In the genomic region with DNA sequence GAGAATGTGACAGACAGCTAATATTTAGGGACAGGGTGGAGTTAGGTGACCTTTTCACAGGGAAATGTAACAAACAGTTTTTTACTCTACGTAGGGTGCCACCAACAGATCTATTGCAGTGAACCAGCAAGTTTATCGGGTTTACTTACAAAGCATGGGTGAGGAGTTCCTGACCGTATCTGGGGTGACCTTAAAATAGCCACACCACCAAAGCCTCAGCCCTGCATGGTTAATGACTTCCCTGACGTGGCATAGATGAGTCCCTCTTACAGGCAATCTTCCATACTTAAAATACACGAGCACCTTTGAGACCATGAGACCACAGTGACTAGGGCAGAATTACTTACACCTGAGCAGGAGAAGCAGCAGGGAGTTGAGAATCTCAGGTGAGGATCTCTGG, we compare ENCODE assay signal across 24 mouse cellular contexts. TPM values are rescaled to one million over a fixed set of nuclear protein-coding genes. Genes with fewer than 3 reads are reported as not detected.
DNase-seq lines count a peak whose midpoint lies in the region; ATAC-seq and TF ChIP-seq lines count a peak whose summit lies in the region.
"Had no signal": no experiment of that assay in that cellular context is flagged by ENCODE, and none has a peak within 500 bp of the region (broad histone marks: within the 10 kb centered on the region; RNA-seq: fewer than 3 reads in every experiment).

No protein-coding gene starts in this region.

- H3K4me3 ChIP-seq in heart, embryonic 12.5 days: no peak overlapping the region
- peak overlapping the region; percentile 50 for H3K4me3 ChIP-seq in bone marrow macrophage, adult 2 months (ENCODE audit: insufficient read depth, low read length)
- H3K4me3 ChIP-seq in heart, postnatal 0 days (ENCODE audit: low read depth, low read length): no peak overlapping the region
- H3K4me3 ChIP-seq in olfactory bulb, adult 2 months (ENCODE audit: insufficient read depth, low read depth, low read length): no peak overlapping the region
- H3K4me3 ChIP-seq in forebrain, embryonic 14.5 days (ENCODE audit: low read depth, low read length): no peak overlapping the region
- H3K4me3 ChIP-seq: embryonic facial prominence, embryonic 13.5 days; hindbrain, embryonic 12.5 days; neural tube, embryonic 13.5 days had no signal

- H3K27ac ChIP-seq in heart, embryonic 12.5 days (ENCODE audit: poor library complexity, severe bottlenecking): peak overlapping the region; percentile 75
- peak overlapping the region; percentile 94 for H3K27ac ChIP-seq in bone marrow macrophage, adult 2 months (ENCODE audit: insufficient read depth, low read depth, low read length)
- H3K27ac ChIP-seq in heart, postnatal 0 days (ENCODE audit: low read depth): peak overlapping the region; percentile 50
- H3K27ac ChIP-seq in olfactory bulb, adult 2 months (ENCODE audit: insufficient read depth, low read depth, low read length): peak overlapping the region; percentile 28; the same call in 1 of the 2 replicates
- H3K27ac ChIP-seq in forebrain, embryonic 14.5 days (ENCODE audit: low read depth, low read length): no peak overlapping the region
- H3K27ac ChIP-seq: embryonic facial prominence, embryonic 13.5 days; hindbrain, embryonic 12.5 days; neural tube, embryonic 13.5 days had no signal

- TF ChIP-seq EP300 in heart, postnatal 0 days (IDR thresholded peaks at IDR 0.05; ENCODE audit: low read depth): 0 out of 2 replicates have a peak, but pooled peaks have one; percentile 24

- H3K27me3 ChIP-seq in heart, embryonic 12.5 days (replicated peaks): no peaks in the 10 kb centered on the region
- no peaks in the 10 kb centered on the region for H3K27me3 ChIP-seq in heart, postnatal 0 days (ENCODE audit: control insufficient read depth, insufficient read depth, low read length)
- H3K27me3 ChIP-seq in forebrain, embryonic 14.5 days (replicated peaks; ENCODE audit: control insufficient read depth, insufficient read depth, low read length): no peaks in the 10 kb centered on the region
- H3K27me3 ChIP-seq: embryonic facial prominence, embryonic 13.5 days; hindbrain, embryonic 12.5 days; neural tube, embryonic 13.5 days had no signal

- no peaks in the 10 kb centered on the region for H3K9me3 ChIP-seq in heart, embryonic 12.5 days (replicated peaks)
- H3K9me3 ChIP-seq in heart, postnatal 0 days (replicated peaks; ENCODE audit: control insufficient read depth, low read length): no peaks in the 10 kb centered on the region
- no peaks in the 10 kb centered on the region for H3K9me3 ChIP-seq in forebrain, embryonic 14.5 days (replicated peaks; ENCODE audit: control insufficient read depth, low read length)
- H3K9me3 ChIP-seq: embryonic facial prominence, embryonic 13.5 days; hindbrain, embryonic 12.5 days; neural tube, embryonic 13.5 days had no signal

- no peak for DNase-seq in heart, adult 9 months (ENCODE audit: low spot score in 2 of 2)
- peak; percentile 75 for DNase-seq in heart, postnatal 0 days (ENCODE audit: low spot score)
- DNase-seq in forebrain, embryonic 14.5 days (ENCODE audit: low spot score): no peak
- DNase-seq in embryo, embryonic 11 days: no peak
- DNase-seq: adrenal gland, adult 2 months; cerebellum, adult 18-20 months; gastrocnemius, postnatal 14 days; kidney, postnatal 4 days; layer of hippocampus, postnatal 36 days; left cerebral cortex, postnatal 4 days; lung, embryonic 14.5 days; right cerebral cortex, postnatal 14 days; thymus, postnatal 36 days had no signal

- H3K36me3 ChIP-seq in heart, embryonic 12.5 days: peaks cover 2% of the 10 kb centered on the region; the same call in 1 of the 2 replicates
- H3K36me3 ChIP-seq in heart, postnatal 0 days (replicated peaks; ENCODE audit: control insufficient read depth, insufficient read depth, low read length): no peaks in the 10 kb centered on the region
- no peaks in the 10 kb centered on the region for H3K36me3 ChIP-seq in forebrain, embryonic 14.5 days (ENCODE audit: control insufficient read depth, insufficient read depth, low read length)
- H3K36me3 ChIP-seq: embryonic facial prominence, embryonic 13.5 days; hindbrain, embryonic 12.5 days; neural tube, embryonic 13.5 days had no signal

- ATAC-seq in heart, embryonic 12.5 days (ENCODE audit: insufficient number of reproducible peaks, low FRiP score): 0 out of 2 replicates have a peak, but pooled peaks have one; percentile 36
- peak; percentile 80 for ATAC-seq in heart, postnatal 0 days (ENCODE audit: insufficient read depth, low read depth)
- no peak for ATAC-seq in forebrain, embryonic 14.5 days
- ATAC-seq: CD4-positive, CD25-positive, alpha-beta regulatory T cell, adult 4 months had no signal

- TF ChIP-seq CTCF in bone marrow macrophage, adult 2 months (IDR thresholded peaks at IDR 0.05; ENCODE audit: low read depth, low read length): no peak
- no peak for TF ChIP-seq CTCF in heart, postnatal 0 days (IDR thresholded peaks at IDR 0.05; ENCODE audit: low read depth)
- no peak for TF ChIP-seq CTCF in olfactory bulb, adult 2 months (IDR thresholded peaks at IDR 0.05; ENCODE audit: insufficient read depth, low read depth, low read length)

- H3K4me2 ChIP-seq in heart, embryonic 12.5 days: peak overlapping the region; percentile 25; the same call in 1 of the 2 replicates
- H3K4me2 ChIP-seq in heart, postnatal 0 days (ENCODE audit: low read depth, low read length): no peak overlapping the region
- no peak overlapping the region for H3K4me2 ChIP-seq in forebrain, embryonic 14.5 days (ENCODE audit: low read length)
- H3K4me2 ChIP-seq: embryonic facial prominence, embryonic 13.5 days; hindbrain, embryonic 12.5 days; lung, embryonic 14.5 days; neural tube, embryonic 13.5 days had no signal

- WGBS in heart, embryonic 12.5 days: 37% methylated on average over 5 of the region's 5 CpGs
- 25% methylated on average over 5 of the region's 5 CpGs for WGBS in heart, postnatal 0 days
- 54% methylated on average over 5 of the region's 5 CpGs for whole genome bisulfite sequencing in olfactory bulb, adult 2 months
- WGBS in forebrain, embryonic 14.5 days: 83% methylated on average over 5 of the region's 5 CpGs

- TF ChIP-seq POLR2A in bone marrow macrophage, adult 2 months (IDR thresholded peaks at IDR 0.05; ENCODE audit: borderline replicate concordance, low read depth, low read length): no peak
- TF ChIP-seq POLR2A in olfactory bulb, adult 2 months (IDR thresholded peaks at IDR 0.05; ENCODE audit: insufficient read depth, low read depth, low read length): no peak

- H3K9ac ChIP-seq in heart, embryonic 12.5 days: no peak overlapping the region
- no peak overlapping the region for H3K9ac ChIP-seq in heart, postnatal 0 days (replicated peaks; ENCODE audit: low read depth, low read length)
- H3K9ac ChIP-seq in forebrain, embryonic 14.5 days (ENCODE audit: low read length): no peak overlapping the region
- H3K9ac ChIP-seq: embryonic facial prominence, embryonic 13.5 days; hindbrain, embryonic 12.5 days; lung, embryonic 14.5 days; neural tube, embryonic 13.5 days had no signal

- H3K4me1 ChIP-seq in heart, embryonic 12.5 days (replicated peaks): peaks cover 44% of the 10 kb centered on the region
- H3K4me1 ChIP-seq in bone marrow macrophage, adult 2 months (ENCODE audit: control insufficient read depth, insufficient read depth, low read length): peaks cover 51% of the 10 kb centered on the region
- peaks cover 16% of the 10 kb centered on the region for H3K4me1 ChIP-seq in heart, postnatal 0 days (ENCODE audit: control insufficient read depth, insufficient read depth)
- peaks cover 16% of the 10 kb centered on the region for H3K4me1 ChIP-seq in olfactory bulb, adult 2 months (ENCODE audit: control insufficient read depth, insufficient read depth, low read length)
- no peaks in the 10 kb centered on the region for H3K4me1 ChIP-seq in forebrain, embryonic 14.5 days (ENCODE audit: control insufficient read depth, insufficient read depth, low read length)

RNA-seq across cellular contexts. Expression of a gene that starts 12.0 kb away (rescaled TPM):
- 24.3 and 25.7 TPM in 2 replicates for polyA plus RNA-seq in heart, embryonic 12.5 days (2016; fragmentation: Nextera tagmentation; extraction: Ambion mirVana)
- polyA plus RNA-seq in bone marrow macrophage, adult 2 months (2012; ENCODE audit: insufficient read depth, insufficient read length, missing spikeins): 48.0 and 51.9 TPM in 2 replicates
- 58.6 and 66.9 TPM in 2 replicates for total RNA-seq in heart, postnatal 0 days (2014; rRNA removed; ENCODE audit: low replicate concordance)
- 7.6 and 8.6 TPM in 2 replicates for polyA plus RNA-seq in heart, postnatal 0 days (2015; fragmentation: Nextera tagmentation; extraction: Ambion mirVana)
- polyA plus RNA-seq in olfactory bulb, adult 2 months (2012; ENCODE audit: insufficient read depth, insufficient read length, low replicate concordance, missing spikeins): not detected in 2 replicates
- polyA plus RNA-seq in forebrain, embryonic 14.5 days (2014; fragmentation: Nextera tagmentation; extraction: Ambion mirVana): 8.0 and 9.8 TPM in 2 replicates

RNA-seq across cellular contexts. Expression of a gene that starts 43.2 kb away (rescaled TPM):
- 0.30 TPM in 1 of 2 replicates, not detected in the other for polyA plus RNA-seq in heart, embryonic 12.5 days (2016; fragmentation: Nextera tagmentation; extraction: Ambion mirVana)
- polyA plus RNA-seq in bone marrow macrophage, adult 2 months (2012; ENCODE audit: insufficient read depth, insufficient read length, missing spikeins): not detected in 2 replicates
- not detected in 2 replicates for total RNA-seq in heart, postnatal 0 days (2014; rRNA removed; ENCODE audit: low replicate concordance)
- polyA plus RNA-seq in heart, postnatal 0 days (2015; fragmentation: Nextera tagmentation; extraction: Ambion mirVana): 0.41 and 0.56 TPM in 2 replicates
- not detected in 2 replicates for polyA plus RNA-seq in olfactory bulb, adult 2 months (2012; ENCODE audit: insufficient read depth, insufficient read length, low replicate concordance, missing spikeins)
- polyA plus RNA-seq in forebrain, embryonic 14.5 days (2014; fragmentation: Nextera tagmentation; extraction: Ambion mirVana): not detected in 2 replicates
- total RNA-seq: layer of hippocampus, postnatal 36 days; left cerebral cortex, postnatal 4 days; liver, adult 2 months; megakaryocyte-erythroid progenitor cell, adult 5-6 weeks; MEL; midbrain, postnatal 0 days had no signal
- polyA plus RNA-seq: adrenal gland, adult 2 months; embryonic facial prominence, embryonic 13.5 days; liver, adult 2 months; midbrain, postnatal 0 days had no signal
